Mouse (Mus musculus) MEL (cell line): ENCODE results near the gene Mansc1. TPM values are rescaled to one million over a fixed set of nuclear protein-coding genes. Genes with fewer than 3 reads are reported as not detected.

Experiments
- DNase-seq: peaks from one replicate; pipeline ENCODE4 v3.0.0; 2011; ENCODE audit warnings: low read depth, low spot score
- H3K27ac ChIP-seq: 2 replicates; pipeline ENCODE4 v1.5.1; 2012; ENCODE audit warnings: low read depth, mild to moderate bottlenecking, control low read depth, low read length, moderate library complexity; ENCODE audit not compliant: control insufficient read depth
- H3K27me3 ChIP-seq, 2 experiments: fragments of 150-350 bp in 1 of 2; sonication (generic) in 1 of 2; 2 replicates each; pipeline ENCODE4 v1.6.1; 2012; ENCODE audit warnings: low read length in 2 of 2, mild to moderate bottlenecking in 2 of 2, improper control_type of control experiment in 1 of 2, moderate library complexity in 1 of 2; ENCODE audit not compliant: insufficient read depth in 2 of 2, control insufficient read depth in 1 of 2
- H3K36me3 ChIP-seq, 2 experiments: 2 replicates each; pipeline ENCODE4 v1.6.1; 2012 to 2014; ENCODE audit warnings: low read length in 2 of 2, improper control_type of control experiment in 1 of 2, inconsistent platforms in 1 of 2, mild to moderate bottlenecking in 1 of 2; ENCODE audit not compliant: insufficient read depth in 2 of 2, control insufficient read depth in 1 of 2
- H3K4me1 ChIP-seq, 2 experiments: fragments of 150-350 bp in 1 of 2; sonication (generic) in 1 of 2; 2 replicates each; pipeline ENCODE4 v1.6.1; 2012; ENCODE audit warnings: low read length in 2 of 2, improper control_type of control experiment in 1 of 2, mild to moderate bottlenecking in 1 of 2; ENCODE audit not compliant: insufficient read depth in 2 of 2, control insufficient read depth in 1 of 2
- H3K4me3 ChIP-seq, 2 experiments: fragments of 150-350 bp in 1 of 2; sonication (generic) in 1 of 2; 2 replicates each; pipeline ENCODE4 v1.5.1; 2012; ENCODE audit warnings: low read depth in 2 of 2, low read length in 2 of 2, mild to moderate bottlenecking in 2 of 2, moderate library complexity in 2 of 2, control low read depth in 1 of 2, improper control_type of control experiment in 1 of 2; ENCODE audit not compliant: control insufficient read depth in 1 of 2, insufficient read depth in 1 of 2
- H3K79me2 ChIP-seq: 2 replicates; pipeline ENCODE4 v1.6.1; 2012; ENCODE audit warnings: mild to moderate bottlenecking, low read length, moderate library complexity; ENCODE audit not compliant: control insufficient read depth, poor library complexity, insufficient read depth
- H3K9ac ChIP-seq: 2 replicates; pipeline ENCODE4 v1.6.1; 2012; ENCODE audit warnings: low read depth, mild to moderate bottlenecking, control low read depth, low read length, moderate library complexity; ENCODE audit not compliant: control insufficient read depth, poor library complexity, severe bottlenecking
- H3K9me3 ChIP-seq: fragments of 150-350 bp; sonication (generic); replicated peaks from 2 replicates; pipeline ENCODE4 v1.6.1; 2012; ENCODE audit warnings: mild to moderate bottlenecking, low read length, improper control_type of control experiment, moderate library complexity; ENCODE audit not compliant: insufficient read depth
- CHD1 ChIP-seq: IDR thresholded peaks from 2 replicates; pipeline ENCODE4 v1.6.1; 2012; ENCODE audit warnings: low read depth, mild to moderate bottlenecking, inconsistent platforms, low read length, improper control_type of control experiment
- CTCF ChIP-seq, 3 experiments: IDR thresholded peaks in 2 of 3; conservative IDR thresholded peaks in 1 of 3; 2 replicates each; pipeline ENCODE4 v1.5.1; 2011 to 2012; ENCODE audit warnings: low read length in 3 of 3, low read depth in 2 of 3, mild to moderate bottlenecking in 2 of 3, improper control_type of control experiment in 1 of 3, inconsistent platforms in 1 of 3, mixed read lengths in 1 of 3, moderate library complexity in 1 of 3; ENCODE audit not compliant: control insufficient read depth in 1 of 3, insufficient read depth in 1 of 3, poor library complexity in 1 of 3, severe bottlenecking in 1 of 3
- E2F4 ChIP-seq: IDR thresholded peaks from 2 replicates; pipeline ENCODE4 v1.6.1; 2011; ENCODE audit warnings: low read depth, low read length, improper control_type of control experiment, borderline replicate concordance
- ETS1 ChIP-seq: IDR thresholded peaks from 2 replicates; pipeline ENCODE4 v1.6.1; 2012; ENCODE audit warnings: low read depth, mild to moderate bottlenecking, inconsistent platforms, low read length, improper control_type of control experiment, moderate library complexity
- GABPA ChIP-seq: IDR thresholded peaks from 2 replicates; pipeline ENCODE4 v1.6.1; 2012; ENCODE audit warnings: low read depth, mild to moderate bottlenecking, inconsistent platforms, low read length, improper control_type of control experiment, moderate library complexity
- GATA1 ChIP-seq: IDR thresholded peaks from 2 replicates; pipeline ENCODE4 v1.6.1; 2011; ENCODE audit warnings: low read depth, low read length, improper control_type of control experiment
- HCFC1 ChIP-seq: IDR thresholded peaks from 2 replicates; pipeline ENCODE4 v1.6.1; 2012; ENCODE audit warnings: low read depth, mild to moderate bottlenecking, inconsistent platforms, low read length, improper control_type of control experiment, moderate library complexity
- JUND ChIP-seq: IDR thresholded peaks from 2 replicates; pipeline ENCODE4 v1.6.1; 2011; ENCODE audit warnings: low read depth, mild to moderate bottlenecking, improper control_type of control experiment, low read length
- MAFK ChIP-seq: IDR thresholded peaks from 2 replicates; pipeline ENCODE4 v1.6.1; 2011; ENCODE audit warnings: low read depth, mild to moderate bottlenecking, low read length, improper control_type of control experiment, borderline replicate concordance
- MAX ChIP-seq: IDR thresholded peaks from 2 replicates; pipeline ENCODE4 v1.6.1; 2011; ENCODE audit warnings: low read length, improper control_type of control experiment
- MAZ ChIP-seq: IDR thresholded peaks from 2 replicates; pipeline ENCODE4 v1.6.1; 2012; ENCODE audit warnings: low read depth, mild to moderate bottlenecking, inconsistent platforms, low read length, improper control_type of control experiment
- MXI1 ChIP-seq: IDR thresholded peaks from 2 replicates; pipeline ENCODE4 v1.6.1; 2011; ENCODE audit warnings: mild to moderate bottlenecking, low read depth, low read length, improper control_type of control experiment
- NELFE ChIP-seq: IDR thresholded peaks from 2 replicates; pipeline ENCODE4 v1.6.1; 2011; ENCODE audit warnings: low read depth, low read length, improper control_type of control experiment
- POLR2A ChIP-seq, 2 experiments: IDR thresholded peaks; 2 replicates each; pipeline ENCODE4 v1.6.1; 2011 to 2012; ENCODE audit warnings: low read length in 2 of 2, mild to moderate bottlenecking in 2 of 2, control low read depth in 1 of 2, improper control_type of control experiment in 1 of 2, low read depth in 1 of 2, moderate library complexity in 1 of 2; ENCODE audit not compliant: control insufficient read depth in 1 of 2, insufficient read depth in 1 of 2, poor library complexity in 1 of 2
- POLR2AphosphoS2 ChIP-seq: IDR thresholded peaks from 2 replicates; pipeline ENCODE4 v1.6.1; 2011; ENCODE audit warnings: low read length, improper control_type of control experiment
- SIN3A ChIP-seq: IDR thresholded peaks from 2 replicates; pipeline ENCODE4 v1.6.1; 2012; ENCODE audit warnings: low read length, improper control_type of control experiment, inconsistent platforms
- TAL1 ChIP-seq: IDR thresholded peaks from 2 replicates; pipeline ENCODE4 v1.6.1; 2012; ENCODE audit warnings: mild to moderate bottlenecking, inconsistent platforms, low read length, moderate library complexity, mixed read lengths
- TBP ChIP-seq: IDR thresholded peaks from 2 replicates; pipeline ENCODE4 v1.8.0; 2011; ENCODE audit warnings: low read depth, low read length, improper control_type of control experiment
- TCF12 ChIP-seq: IDR thresholded peaks from 2 replicates; pipeline ENCODE4 v1.6.1; 2014; ENCODE audit warnings: low read depth, mild to moderate bottlenecking, inconsistent platforms, low read length, improper control_type of control experiment, moderate library complexity
- ZC3H11A ChIP-seq: IDR thresholded peaks from 2 replicates; pipeline ENCODE4 v1.6.1; 2012; ENCODE audit warnings: low read depth, mild to moderate bottlenecking, inconsistent platforms, low read length, improper control_type of control experiment
- ZMIZ1 ChIP-seq: IDR thresholded peaks from 2 replicates; pipeline ENCODE4 v1.6.1; 2012; ENCODE audit warnings: low read depth, mild to moderate bottlenecking, inconsistent platforms, low read length, improper control_type of control experiment, moderate library complexity
- polyA plus RNA-seq, 2 experiments: library from polyadenylated mRNA; stranded (reverse) in 1 of 2; unstranded in 1 of 2; fragments of >175 nt in 1 of 2; fragments of >200 nt in 1 of 2; gene quantifications; 2 replicates each; pipeline versions ENCODE4 v1.2.1 to v1.2.4; 2012; ENCODE audit warnings: low replicate concordance in 2 of 2, low read depth in 1 of 2; ENCODE audit not compliant: insufficient read length in 2 of 2, insufficient read depth in 1 of 2, missing spikeins in 1 of 2
- total RNA-seq: library from RNA; depleted of rRNA; stranded (reverse); fragments of 300-350 nt; gene quantifications from 2 replicates; pipeline ENCODE4 v1.2.3, GENCODE M21; 2012

Mansc1 gene
- total and polyA plus RNA-seq, 3 experiments, result not detected

- no peak for DNase-seq
- Histone ChIP-seq H3K4me1 (peaks cover 3 to 4% of the 10 kb centered on the region in 2 experiments; a peak in 2 of 4 replicates), H3K9me3 (no peaks in the 10 kb centered on the region), H3K36me3 (peaks cover 0 to 12% of the 10 kb centered on the region in 2 experiments; a peak in 2 of 4 replicates), H3K79me2 (peaks cover 34% of the 10 kb centered on the region), H3K27ac (no peak overlapping the region), H3K9ac (no peak overlapping the region), H3K27me3 (peaks cover 0 to 4% of the 10 kb centered on the region in 2 experiments; a peak in 3 of 4 replicates), H3K4me3 (no peak overlapping the region)
- no peak for TF ChIP-seq GATA1
- no peak for TF ChIP-seq ZC3H11A
- no peak for TF ChIP-seq POLR2AphosphoS2
- no peak for TF ChIP-seq JUND
- TF ChIP-seq MAFK, result no peak
- no peak for TF ChIP-seq CTCF (IDR thresholded peaks at IDR 0.05 in 2 of 3, conservative IDR thresholded peaks at IDR 0.05 in 1 of 3; ENCODE audit: control insufficient read depth in 1 of 3, insufficient read depth in 1 of 3, low read depth in 2 of 3, low read length in 3 of 3, poor library complexity in 1 of 3, severe bottlenecking in 1 of 3)
Observed at GRCm38 (mm10) chr6:134567986-134568556, 64.2 kb downstream of the Mansc1 start.

DNA sequence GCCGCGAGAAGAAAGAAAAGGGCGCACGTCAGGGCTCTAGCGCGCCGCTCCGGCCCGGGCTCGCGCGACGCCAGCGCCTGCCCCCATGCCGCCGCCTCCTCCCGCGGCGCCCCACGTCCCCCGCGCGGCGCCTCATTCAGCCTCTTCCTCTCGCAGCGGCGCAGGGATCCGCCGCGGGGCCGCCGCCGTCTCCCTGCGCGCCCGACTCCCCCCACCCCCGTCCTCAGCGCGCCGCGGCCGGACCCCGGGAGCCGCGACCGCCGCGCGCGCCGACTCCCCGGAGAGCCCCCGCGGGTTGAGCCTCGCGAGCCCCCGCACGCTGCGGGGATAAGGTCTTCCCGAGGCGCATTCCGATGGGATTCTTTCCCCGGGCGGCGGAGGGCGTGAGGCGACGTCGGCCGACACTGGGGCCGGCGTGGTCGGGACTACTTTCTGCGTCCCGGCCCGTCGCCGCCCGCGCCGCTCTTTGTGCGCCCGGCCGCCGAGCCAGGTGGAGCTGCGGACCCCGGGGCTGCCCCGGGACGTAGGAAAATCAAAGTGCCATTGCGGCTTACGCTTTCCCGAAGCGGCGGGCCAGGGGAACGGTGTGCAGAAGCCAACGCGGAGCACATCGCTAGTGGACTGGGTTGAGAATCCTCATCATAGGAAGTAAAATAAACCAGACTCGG is 65.3 kb downstream of the Mansc1 start, which contains the start of gene Lrp6:
Lrp6 (minus strand) TSS at position 148 of the 668 bp plus-strand sequence.
- Histone ChIP-seq H3K9me3 (no peaks in the 10 kb centered on the region), H3K36me3 (peaks cover 0 to 12% of the 10 kb centered on the region in 2 experiments; a peak in 2 of 4 replicates)
- TF ChIP-seq MAZ, result peak; percentile 80; the same call in 1 of the 2 replicates
- TF ChIP-seq MAX, result 0 out of 2 replicates have a peak, but pooled peaks have one; percentile 30
- TF ChIP-seq GABPA, result no peak
- TF ChIP-seq NELFE, result peak; percentile 37
- TF ChIP-seq HCFC1, result peak; percentile 60; the same call in 1 of the 2 replicates
- peak; percentile 49; the same call in 1 of the 2 replicates for TF ChIP-seq POLR2AphosphoS2
- TF ChIP-seq POLR2A (IDR thresholded peaks at IDR 0.05; ENCODE audit: control insufficient read depth in 1 of 2, insufficient read depth in 1 of 2, low read depth in 1 of 2, low read length in 2 of 2, poor library complexity in 1 of 2), result peak; percentile 49 to 72
- peak; percentile 66; the same call in 1 of the 2 replicates for TF ChIP-seq SIN3A
- no peak for TF ChIP-seq E2F4
- TF ChIP-seq MXI1, result peak; percentile 46
- peak; percentile 60; the same call in 1 of the 2 replicates for TF ChIP-seq CHD1
- TF ChIP-seq TBP, result peak; percentile 94
- peak; percentile 96 for TF ChIP-seq TCF12
- no peak for TF ChIP-seq TAL1
- no peak for TF ChIP-seq ETS1
- peak; percentile 36 for TF ChIP-seq ZMIZ1
- TF ChIP-seq, all 39 proteins: peak for 12
- peaks cover 3 to 4% of the 10 kb centered on the region in 2 experiments; a peak in 2 of 4 replicates for H3K4me1 ChIP-seq
- H3K9ac ChIP-seq, result peak within 1 kb of the TSS; percentile 99
- peaks cover 43% of the 10 kb centered on the region for H3K79me2 ChIP-seq
- peaks cover 0 to 2% of the 10 kb centered on the region in 2 experiments; a peak in 2 of 4 replicates for H3K27me3 ChIP-seq
- peak within 1 kb of the TSS; percentile 87 to 90 for H3K4me3 ChIP-seq
- DNase-seq, result peak; percentile 89
- H3K27ac ChIP-seq, result peak within 1 kb of the TSS; percentile 68
